9 mouse cellular contexts compared by ENCODE assay signal in the genomic region with DNA sequence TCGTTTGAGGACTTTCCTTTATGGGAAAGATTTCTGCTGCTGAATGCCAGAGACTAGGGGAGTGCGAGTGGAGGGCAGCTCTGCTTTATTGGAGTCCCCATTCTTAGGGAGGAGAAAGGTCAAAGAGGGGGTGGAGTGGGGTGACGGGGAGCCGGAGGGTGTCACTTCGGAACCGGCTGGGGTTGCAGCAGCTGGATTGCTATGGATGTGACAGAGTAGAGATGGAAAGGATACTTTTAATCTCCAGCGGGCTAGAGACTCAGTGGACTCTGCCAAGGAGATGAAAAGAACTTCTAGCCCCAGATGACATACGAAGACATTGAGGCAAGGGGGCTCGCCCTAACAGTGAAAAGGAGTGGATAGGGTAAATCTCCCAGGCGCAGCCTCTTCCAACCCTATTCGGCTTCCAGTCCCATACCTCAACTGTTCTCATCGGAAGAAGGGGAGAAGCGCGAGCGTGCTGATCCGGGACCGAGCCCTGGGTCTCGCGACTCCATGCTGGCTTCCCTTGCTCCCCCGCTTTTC. TPM values are rescaled to one million over a fixed set of nuclear protein-coding genes. Genes with fewer than 3 reads are reported as not detected.
DNase-seq lines count a peak whose midpoint lies in the region; ATAC-seq and TF ChIP-seq lines count a peak whose summit lies in the region.
"Had no signal": no experiment of that assay in that cellular context is flagged by ENCODE, and none has a peak within 500 bp of the region (broad histone marks: within the 10 kb centered on the region; RNA-seq: fewer than 3 reads in every experiment).

No protein-coding gene starts in this region.

- peak overlapping the region; percentile 74 for H3K27ac ChIP-seq in left cerebral cortex, adult 2 months
- no peak overlapping the region for H3K27ac ChIP-seq in forebrain, embryonic 13.5 days
- H3K27ac ChIP-seq in neural tube, embryonic 13.5 days (replicated peaks), result no peak overlapping the region

- H3K4me2 ChIP-seq in forebrain, embryonic 13.5 days, result peak overlapping the region; percentile 77
- H3K4me2 ChIP-seq in neural tube, embryonic 13.5 days, result peak overlapping the region; percentile 78

- no peaks in the 10 kb centered on the region for H3K36me3 ChIP-seq in forebrain, embryonic 13.5 days (ENCODE audit: poor library complexity, severe bottlenecking)
- H3K36me3 ChIP-seq in neural tube, embryonic 13.5 days, result no peaks in the 10 kb centered on the region

- peak overlapping the region; percentile 50 for H3K9ac ChIP-seq in forebrain, embryonic 13.5 days
- peak overlapping the region; percentile 62 for H3K9ac ChIP-seq in neural tube, embryonic 13.5 days

- no peak for DNase-seq in left cerebral cortex, adult 2 months (ENCODE audit: extremely low spot score in 1 of 2, low spot score in 2 of 2)
- DNase-seq in left cerebral cortex, adult 11 months (ENCODE audit: low spot score), result no peak
- DNase-seq in kidney, postnatal 10 days, result peak; percentile 36
- DNase-seq in thymus, postnatal 0 days (ENCODE audit: low spot score), result no peak
- DNase-seq in frontal cortex, adult 2 months (ENCODE audit: extremely low spot score in 1 of 2, low spot score in 1 of 2), result no peak
- DNase-seq in layer of hippocampus, postnatal 14 days (ENCODE audit: low spot score in 2 of 2), result no peak

- H3K4me1 ChIP-seq in forebrain, embryonic 13.5 days, result peaks cover 10% of the 10 kb centered on the region
- H3K4me1 ChIP-seq in neural tube, embryonic 13.5 days (replicated peaks), result peaks cover 13% of the 10 kb centered on the region

- intact Hi-C loops in left cerebral cortex, adult 2 months (cut with DNase I), result no loop called here

- H3K27me3 ChIP-seq in forebrain, embryonic 13.5 days, result peaks cover 40% of the 10 kb centered on the region
- H3K27me3 ChIP-seq in neural tube, embryonic 13.5 days, result peaks cover 53% of the 10 kb centered on the region
- H3K27me3 ChIP-seq: Patski had no signal

- WGBS in forebrain, embryonic 13.5 days, result under 1% methylated on average over 20 of the region's 20 CpGs
- under 1% methylated on average over 20 of the region's 20 CpGs for WGBS in neural tube, embryonic 13.5 days

- ATAC-seq in forebrain, embryonic 13.5 days, result no peak
- no peak for ATAC-seq in neural tube, embryonic 13.5 days (ENCODE audit: low read depth)
- ATAC-seq: Patski had no signal

- TF ChIP-seq CTCF in left cerebral cortex, adult 2 months (IDR thresholded peaks at IDR 0.05), result no peak

- peaks cover 3% of the 10 kb centered on the region; the same call in 1 of the 2 replicates for H3K9me3 ChIP-seq in forebrain, embryonic 13.5 days (replicated peaks)
- no peaks in the 10 kb centered on the region for H3K9me3 ChIP-seq in neural tube, embryonic 13.5 days

- H3K4me3 ChIP-seq in left cerebral cortex, adult 2 months, result peak overlapping the region; percentile 57
- peak overlapping the region; percentile 44 for H3K4me3 ChIP-seq in forebrain, embryonic 13.5 days
- peak overlapping the region; percentile 45 for H3K4me3 ChIP-seq in neural tube, embryonic 13.5 days

RNA-seq across cellular contexts. Expression of a gene that starts 0.9 kb away (rescaled TPM):
- total RNA-seq in left cerebral cortex, adult 2 months (2021), result 1 to 10 TPM; 1.9 to 4.5 TPM
- polyA plus RNA-seq in forebrain, embryonic 13.5 days (2015; fragmentation: Nextera tagmentation; extraction: Ambion mirVana), result 1.5 and 2.2 TPM in 2 replicates
- polyA plus RNA-seq in neural tube, embryonic 13.5 days (2015; fragmentation: Nextera tagmentation; extraction: Ambion mirVana), result 2.5 and 3.5 TPM in 2 replicates
- polyA plus RNA-seq in thymus, postnatal 0 days (2015; fragmentation: Nextera tagmentation; extraction: Ambion mirVana), result 2.2 and 2.4 TPM in 2 replicates
- 5.0 and 6.7 TPM in 2 replicates for polyA plus RNA-seq in frontal cortex, adult 2 months (2012; rRNA removed)
- 1 to 10 TPM; 1.8 to 1.9 TPM for total RNA-seq in layer of hippocampus, postnatal 14 days (2021)
